Mouse (Mus musculus): ENCODE measurements at regions not wholly inside any gene's neighbourhood (a gene's known extent, or its start where the extent isn't known, plus 50 kb on each side); places are given as distances from the start of the nearest gene placed in this dataset.

GRCm38 (mm10) chr9:41365251-41365650 is 203.8 kb upstream of the Ubash3b start:
- DNase-seq, result no peak

GRCm38 (mm10) chr9:41364442-41365250 is 203.1 kb upstream of the Ubash3b start:
- no peak for DNase-seq

- no peak for DNase-seq
Observed at GRCm38 (mm10) chr9:41360356-41360755, 198.9 kb upstream of the Ubash3b start.

- no peak for DNase-seq
Observed at GRCm38 (mm10) chr9:41359286-41359685, 197.8 kb upstream of the Ubash3b start.

GRCm38 (mm10) chr9:41345338-41345737 is 183.8 kb upstream of the Ubash3b start:
- no peak for DNase-seq

GRCm38 (mm10) chr9:41337375-41337774 is 175.9 kb upstream of the Ubash3b start:
- DNase-seq, result no peak

- no peak for DNase-seq
Observed at GRCm38 (mm10) chr9:41336801-41337200, 175.3 kb upstream of the Ubash3b start.

- DNase-seq, result no peak
Observed at GRCm38 (mm10) chr9:41334462-41335241, 173.2 kb upstream of the Ubash3b start.

- no peak for DNase-seq
Observed at GRCm38 (mm10) chr9:41333526-41333925, 172.0 kb upstream of the Ubash3b start.

- no peak for DNase-seq
Observed at GRCm38 (mm10) chr9:41328959-41329358, 167.5 kb upstream of the Ubash3b start.

GRCm38 (mm10) chr9:41328480-41328879 is 167.0 kb upstream of the Ubash3b start:
- no peak for DNase-seq

- no peak for DNase-seq
Observed at GRCm38 (mm10) chr9:41328056-41328455, 166.6 kb upstream of the Ubash3b start.

GRCm38 (mm10) chr9:41327561-41327960 is 166.1 kb upstream of the Ubash3b start:
- DNase-seq, result no peak

- peak; percentile 48 for DNase-seq
Observed at GRCm38 (mm10) chr9:41326772-41327560, 165.5 kb upstream of the Ubash3b start.

- DNase-seq, result no peak
Observed at GRCm38 (mm10) chr9:41321521-41321920, 160.0 kb upstream of the Ubash3b start.

GRCm38 (mm10) chr9:41319066-41319465 is 157.6 kb upstream of the Ubash3b start:
- DNase-seq, result no peak

GRCm38 (mm10) chr9:41306229-41306628 is 144.7 kb upstream of the Ubash3b start:
- no peak for DNase-seq

- DNase-seq, result no peak
Observed at GRCm38 (mm10) chr9:41303494-41303828, 142.0 kb upstream of the Ubash3b start.

- no peak for DNase-seq
Observed at GRCm38 (mm10) chr9:41302809-41303493, 141.5 kb upstream of the Ubash3b start.

GRCm38 (mm10) chr9:41286145-41286468 is 124.6 kb upstream of the Ubash3b start:
- DNase-seq, result no peak

GRCm38 (mm10) chr9:41285266-41286144 is 124.0 kb upstream of the Ubash3b start:
- DNase-seq, result no peak

- no peak for DNase-seq
Observed at GRCm38 (mm10) chr9:41277726-41278125, 116.2 kb upstream of the Ubash3b start.

Data from kidney, adult 11 months (tissue).